Mouse (Mus musculus) heart, adult 8-10 months (tissue): ENCODE data around the gene Ccdc88b. TPM values are rescaled to one million over a fixed set of nuclear protein-coding genes. Genes with fewer than 3 reads are reported as not detected.

Source experiments
- DNase-seq: peaks from one replicate; pipeline ENCODE4 v3.0.0; 2022; ENCODE audit warnings: low spot score
- microRNA-seq: library from miRNA; unstranded; fragments of <30 nt; microRNA quantifications from one replicate; pipeline ENCODE4 v1.2.0, GENCODE M21; 2022
- total RNA-seq, 4 experiments: library from RNA; stranded (reverse); gene quantifications; 2 replicates each; pipeline ENCODE4 v1.2.4; 2022

The Ccdc88b gene
- total RNA-seq, 4 experiments from 2014 or later, result 0.44 to 0.89 (median 0.66) TPM

DNA sequence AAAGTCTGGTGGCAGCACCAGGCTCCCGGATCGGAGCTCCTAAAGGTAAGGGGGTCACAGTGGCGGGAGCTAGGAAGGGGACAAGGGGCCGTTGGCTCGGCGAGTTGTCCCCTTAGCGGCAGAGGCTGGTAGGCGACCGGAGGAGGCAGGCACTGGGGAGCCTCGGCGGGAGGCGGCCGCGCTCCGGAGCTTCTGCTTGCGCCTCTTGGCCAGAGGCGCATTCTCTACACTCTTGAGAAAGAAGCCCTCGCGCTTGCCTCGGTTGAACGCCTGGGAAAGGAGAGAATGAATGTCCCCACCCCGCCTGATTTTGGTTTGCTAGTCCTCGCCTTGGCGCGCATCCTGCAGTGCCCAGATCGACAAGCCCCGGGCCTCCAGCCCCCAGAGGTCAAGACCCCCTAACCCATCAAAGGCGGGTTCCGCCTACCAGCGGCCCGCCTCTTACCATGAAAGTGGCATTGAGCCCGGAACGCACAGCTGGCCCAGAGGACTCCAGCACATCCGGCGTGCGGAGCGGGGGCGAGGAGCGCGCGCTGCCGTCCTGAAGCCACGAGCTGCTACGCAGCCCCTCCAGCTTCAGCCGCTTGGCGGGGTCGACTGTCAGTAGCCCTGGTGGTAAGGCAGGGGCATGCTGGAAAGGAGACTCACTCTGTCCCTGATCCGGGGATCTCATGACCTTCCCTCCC, 28.0 kb downstream of the Ccdc88b start:
- no peak for DNase-seq

GRCm38 (mm10) chr19:6829069-6829468, 28.9 kb downstream of the Ccdc88b start:
- DNase-seq, result no peak

DNA sequence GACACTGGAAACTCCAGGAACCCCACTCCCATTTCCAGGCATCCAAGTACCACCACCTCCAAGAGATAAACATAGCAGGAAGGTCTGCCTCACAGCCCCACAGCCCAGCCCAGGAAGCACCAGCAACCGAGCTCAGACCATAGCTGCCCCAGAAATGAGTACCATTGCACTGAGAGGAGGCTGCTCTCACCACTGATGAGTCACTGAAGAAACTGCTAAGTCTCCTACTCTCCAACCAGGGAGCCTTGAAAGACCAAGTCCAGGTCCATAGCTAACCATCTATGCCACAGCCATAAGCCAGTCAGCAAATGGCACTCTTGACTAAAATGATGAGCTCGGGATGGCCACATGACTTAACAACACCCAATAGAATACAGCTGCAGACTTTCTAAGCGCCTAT, 31.4 kb downstream of the Ccdc88b start:
- no peak for DNase-seq

DNA sequence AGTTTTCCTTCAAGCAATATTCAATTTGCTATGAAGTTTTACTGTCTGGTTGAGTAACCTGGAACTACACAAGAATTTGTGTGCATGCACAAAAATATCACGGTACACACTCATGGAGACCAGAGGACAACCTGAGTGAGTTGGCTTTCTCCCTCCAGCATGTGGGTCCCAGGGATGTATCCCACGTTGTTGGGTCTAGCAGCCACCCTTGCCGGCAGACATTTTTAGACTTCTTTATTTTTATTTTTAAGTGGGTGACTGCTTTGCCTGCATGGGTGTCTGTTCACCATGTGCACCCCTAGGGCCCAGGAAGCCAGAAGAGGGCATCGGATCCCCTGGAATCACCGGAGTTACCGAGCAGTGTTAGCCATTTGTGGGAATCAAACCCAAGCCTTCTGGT, 32.6 kb downstream of the Ccdc88b start:
- DNase-seq, result no peak

- DNase-seq, result no peak
Observed at GRCm38 (mm10) chr19:6820538-6821195, 37.3 kb downstream of the Ccdc88b start.

GRCm38 (mm10) chr19:6819143-6819827, 38.7 kb downstream of the Ccdc88b start:
- DNase-seq, result no peak

DNA sequence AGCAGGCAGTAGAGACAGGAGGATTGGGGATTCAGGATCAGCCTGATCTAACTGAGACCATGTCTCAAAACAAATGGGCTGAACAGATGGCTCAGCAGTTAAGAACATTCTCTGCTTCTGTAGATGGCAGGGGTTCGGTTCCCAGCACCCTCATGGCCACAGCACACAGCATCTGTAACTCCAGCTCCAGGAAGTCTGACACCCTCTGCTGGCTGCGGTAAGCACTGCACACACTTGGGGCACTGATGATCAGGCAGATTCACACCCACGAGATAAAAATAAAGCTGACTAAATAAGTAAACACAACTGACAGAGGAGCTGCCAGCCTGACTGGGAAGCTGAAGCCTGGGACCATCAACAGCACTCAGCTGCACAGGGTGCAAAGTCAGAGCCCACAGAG, 43.1 kb downstream of the Ccdc88b start:
- no peak for DNase-seq

- no peak for DNase-seq
Observed at GRCm38 (mm10) chr19:6814366-6814765, 43.6 kb downstream of the Ccdc88b start.

Small RNAs within 50 kb of the gene (microRNA-seq; reads per million reads assigned to microRNA genes)
- gene Mir5046, result not detected

Other genes with a start within 250 kb of the Ccdc88b start
- gene Rps6ka4, start 17.6 kb downstream of the Ccdc88b start, total RNA-seq, result 10 to 100 TPM; 15.0 to 20.0 (median 17.5) TPM
- 10 to 100 TPM; 29.9 to 49.7 (median 39.7) TPM for gene Trmt112, start 51.5 kb upstream of the Ccdc88b start, total RNA-seq
- gene Prdx5, start 51.9 kb upstream of the Ccdc88b start, total RNA-seq, result 100 to 1,000 TPM; 620 to 842 (median 766) TPM
- 100 to 1,000 TPM; 153 to 180 (median 168) TPM for gene Esrra, start 63.6 kb upstream of the Ccdc88b start, total RNA-seq
- gene Catsperz, start 67.2 kb upstream of the Ccdc88b start, total RNA-seq, result not detected
- not detected for gene Kcnk4, start 76.3 kb upstream of the Ccdc88b start, total RNA-seq
- gene Bad, start 83.7 kb upstream of the Ccdc88b start, total RNA-seq, result 10 to 100 TPM; 19.5 to 23.8 (median 21.3) TPM
- 10 to 100 TPM; 33.4 to 37.4 (median 35.7) TPM for gene Gpr137, start 84.3 kb upstream of the Ccdc88b start, total RNA-seq
- 100 to 1,000 TPM in 1 of 4 experiments, 10 to 100 TPM in 3; 75.4 to 112 (median 91.3) TPM for gene Ppp1r14b, start 116.8 kb upstream of the Ccdc88b start, total RNA-seq
- gene Plcb3, start 118.3 kb upstream of the Ccdc88b start, total RNA-seq, result 10 to 100 TPM; 15.6 to 16.2 (median 15.6) TPM
- 10 to 100 TPM; 17.2 to 23.1 (median 20.9) TPM for gene Fkbp2, start 122.3 kb upstream of the Ccdc88b start, total RNA-seq
- gene Vegfb, start 129.4 kb upstream of the Ccdc88b start, total RNA-seq, result 100 to 1,000 TPM; 488 to 525 (median 495) TPM
- gene Dnajc4, start 134.4 kb upstream of the Ccdc88b start, total RNA-seq, result 10 to 100 TPM; 48.7 to 62.9 (median 53.7) TPM
- gene Nudt22, start 137.9 kb upstream of the Ccdc88b start, total RNA-seq, result 10 to 100 TPM; 26.8 to 34.4 (median 29.9) TPM
- gene Trpt1, start 137.9 kb upstream of the Ccdc88b start, total RNA-seq, result 10 to 100 TPM; 26.1 to 30.5 (median 27.3) TPM
- 1 to 10 TPM; 3.3 to 9.6 (median 4.4) TPM for gene Fermt3, start 161.3 kb upstream of the Ccdc88b start, total RNA-seq
- gene Stip1, start 181.8 kb upstream of the Ccdc88b start, total RNA-seq, result 100 to 1,000 TPM in 3 of 4 experiments, 10 to 100 TPM in 1; 96.7 to 125 (median 109) TPM
- 100 to 1,000 TPM; 318 to 340 (median 328) TPM for gene Macrod1, start 198.6 kb upstream of the Ccdc88b start, total RNA-seq
- gene Flrt1, start 247.5 kb upstream of the Ccdc88b start, total RNA-seq, result 1 to 10 TPM in 3 of 4 experiments, under 1 TPM in 1; 0.92 to 2.0 (median 1.4) TPM